Mouse (Mus musculus) CH12.LX (cell line): ENCODE data around the gene Corin. TPM values are rescaled to one million over a fixed set of nuclear protein-coding genes. Genes with fewer than 3 reads are reported as not detected.

ENCODE experiments used
- DNase-seq: peaks from one replicate; pipeline ENCODE4 v3.0.0-alpha.2; 2013; ENCODE audit errors: extremely low read depth
- H3K27ac ChIP-seq: 2 replicates; pipeline ENCODE4 v1.5.1; 2012; ENCODE audit warnings: low read depth, mild to moderate bottlenecking, control low read depth, moderate library complexity; ENCODE audit not compliant: insufficient read depth
- H3K27me3 ChIP-seq: replicated peaks from 2 replicates; pipeline ENCODE3; 2012; ENCODE audit warnings: inconsistent platforms
- H3K36me3 ChIP-seq, 2 experiments: replicated peaks in 1 of 2; 2 replicates each; pipeline versions ENCODE3 to v1.6.1; 2012; ENCODE audit warnings: inconsistent platforms in 1 of 2, low read length in 1 of 2, mild to moderate bottlenecking in 1 of 2, mixed read lengths in 1 of 2, moderate library complexity in 1 of 2; ENCODE audit not compliant: control insufficient read depth in 1 of 2, insufficient read depth in 1 of 2
- H3K4me1 ChIP-seq, 2 experiments: 2 replicates each; pipeline ENCODE4 v1.6.1; 2012; ENCODE audit warnings: inconsistent platforms in 1 of 2, moderate library complexity in 1 of 2; ENCODE audit not compliant: insufficient read depth in 2 of 2, control insufficient read depth in 1 of 2
- H3K4me2 ChIP-seq: 2 replicates; pipeline ENCODE4 v1.6.1; 2012; ENCODE audit warnings: low read depth, mild to moderate bottlenecking, control low read depth; ENCODE audit not compliant: poor library complexity, insufficient read depth, severe bottlenecking
- H3K4me3 ChIP-seq, 3 experiments: fragments of 150-350 bp in 1 of 3; sonication (generic) in 1 of 3; replicated peaks in 1 of 3; 2 replicates each; pipeline versions ENCODE3 to v1.5.1; 2011 to 2012; ENCODE audit warnings: low read depth in 2 of 3, low read length in 2 of 3, mild to moderate bottlenecking in 2 of 3, moderate library complexity in 2 of 3, control low read depth in 1 of 3, improper control_type of control experiment in 1 of 3, inconsistent platforms in 1 of 3, mixed read lengths in 1 of 3; ENCODE audit not compliant: poor library complexity in 1 of 3
- H3K79me2 ChIP-seq: replicated peaks from 2 replicates; pipeline ENCODE4 v1.6.1; 2012; ENCODE audit warnings: mild to moderate bottlenecking, moderate library complexity; ENCODE audit not compliant: control insufficient read depth, poor library complexity, insufficient read depth, severe bottlenecking; ENCODE audit errors: extremely low read depth
- H3K9ac ChIP-seq: 2 replicates; pipeline ENCODE4 v1.6.1; 2012; ENCODE audit warnings: low read depth, mild to moderate bottlenecking, control low read depth, moderate library complexity; ENCODE audit not compliant: insufficient read depth
- H3K9me3 ChIP-seq: replicated peaks from 2 replicates; pipeline ENCODE3; 2012; ENCODE audit warnings: low read length, inconsistent platforms, mixed read lengths
- CHD1 ChIP-seq: IDR thresholded peaks from 2 replicates; pipeline ENCODE4 v1.6.1; 2012; ENCODE audit warnings: low read depth, low read length, improper control_type of control experiment, inconsistent platforms
- CHD2 ChIP-seq: IDR thresholded peaks from 2 replicates; pipeline ENCODE4 v1.6.1; 2011; ENCODE audit warnings: low read length, improper control_type of control experiment
- ETS1 ChIP-seq: conservative IDR thresholded peaks from 2 replicates; pipeline ENCODE4 v1.6.1; 2012; ENCODE audit warnings: low read depth, mild to moderate bottlenecking, inconsistent platforms, low read length, improper control_type of control experiment, moderate library complexity
- GABPA ChIP-seq: IDR thresholded peaks from 2 replicates; pipeline ENCODE4 v1.6.1; 2012; ENCODE audit warnings: low read depth, low read length, improper control_type of control experiment, inconsistent platforms; ENCODE audit not compliant: insufficient replicate concordance
- JUND ChIP-seq: conservative IDR thresholded peaks from 2 replicates; pipeline ENCODE4 v1.6.1; 2011; ENCODE audit warnings: low read depth, low read length, improper control_type of control experiment
- MAFK ChIP-seq: IDR thresholded peaks from 2 replicates; pipeline ENCODE4 v1.6.1; 2011; ENCODE audit warnings: low read length, improper control_type of control experiment; ENCODE audit not compliant: insufficient replicate concordance
- MAZ ChIP-seq: IDR thresholded peaks from 2 replicates; pipeline ENCODE4 v1.6.1; 2012; ENCODE audit warnings: low read depth, mild to moderate bottlenecking, inconsistent platforms, low read length, improper control_type of control experiment, moderate library complexity
- MXI1 ChIP-seq: IDR thresholded peaks from 2 replicates; pipeline ENCODE4 v1.6.1; 2011; ENCODE audit warnings: mild to moderate bottlenecking, low read depth, low read length, improper control_type of control experiment
- MYC ChIP-seq: IDR thresholded peaks from 2 replicates; pipeline ENCODE4 v1.6.1; 2011; ENCODE audit warnings: low read depth, mild to moderate bottlenecking, improper control_type of control experiment, low read length
- NELFE ChIP-seq: IDR thresholded peaks from 2 replicates; pipeline ENCODE4 v1.6.1; 2011; ENCODE audit warnings: low read depth, low read length, improper control_type of control experiment
- POLR2A ChIP-seq: IDR thresholded peaks from 2 replicates; pipeline ENCODE4 v1.6.1; 2011; ENCODE audit warnings: low read depth, mild to moderate bottlenecking, improper control_type of control experiment, low read length
- POLR2AphosphoS2 ChIP-seq: IDR thresholded peaks from 2 replicates; pipeline ENCODE4 v1.6.1; 2011; ENCODE audit warnings: low read depth, low read length, improper control_type of control experiment
- RAD21 ChIP-seq: IDR thresholded peaks from 2 replicates; pipeline ENCODE4 v1.6.1; 2011; ENCODE audit warnings: low read depth, mild to moderate bottlenecking, low read length, improper control_type of control experiment, moderate library complexity
- RCOR1 ChIP-seq: conservative IDR thresholded peaks from 2 replicates; pipeline ENCODE4 v1.6.1; 2012; ENCODE audit warnings: low read depth, mild to moderate bottlenecking, inconsistent platforms, low read length, improper control_type of control experiment
- SIN3A ChIP-seq: IDR thresholded peaks from 2 replicates; pipeline ENCODE4 v1.6.1; 2012; ENCODE audit warnings: low read length, improper control_type of control experiment, inconsistent platforms
- SMC3 ChIP-seq: IDR thresholded peaks from 2 replicates; pipeline ENCODE4 v1.6.1; 2011; ENCODE audit warnings: low read depth, low read length, improper control_type of control experiment
- TCF12 ChIP-seq: IDR thresholded peaks from 2 replicates; pipeline ENCODE4 v1.6.1; 2014; ENCODE audit warnings: low read depth, mild to moderate bottlenecking, inconsistent platforms, low read length, improper control_type of control experiment
- UBTF ChIP-seq: IDR thresholded peaks from 2 replicates; pipeline ENCODE4 v1.6.1; 2012; ENCODE audit warnings: low read depth, mild to moderate bottlenecking, inconsistent platforms, low read length, improper control_type of control experiment, moderate library complexity
- USF1 ChIP-seq: IDR thresholded peaks from 2 replicates; pipeline ENCODE4 v1.6.1; 2014; ENCODE audit warnings: low read depth, mild to moderate bottlenecking, inconsistent platforms, low read length, improper control_type of control experiment
- ZKSCAN1 ChIP-seq: IDR thresholded peaks from 2 replicates; pipeline ENCODE4 v1.6.1; 2012; ENCODE audit warnings: low read depth, inconsistent platforms, low read length, improper control_type of control experiment, borderline replicate concordance
- ZNF384 ChIP-seq: IDR thresholded peaks from 2 replicates; pipeline ENCODE4 v1.6.1; 2012; ENCODE audit warnings: low read depth, low read length, improper control_type of control experiment, inconsistent platforms
- dilution Hi-C: fragments of 300-500 bp; cut with MboI; formaldehyde crosslinking; loops from 2 replicates; pipeline ENCODE4 v1.14.3; 2020; ENCODE audit warnings: low sequenced_read_pairs; ENCODE audit not compliant: extremely low pct_unique_long_range_greater_than_20kb, extremely low pct_ligation_motif_present
- in situ Hi-C: fragments of 300-500 bp; cut with MboI; formaldehyde crosslinking; loops from 3 replicates; pipeline ENCODE4 v1.14.3; 2019; ENCODE audit warnings: low sequenced_read_pairs, low pct_ligation_motif_present, low pct_unique_long_range_greater_than_20kb, mixed read lengths
- polyA plus RNA-seq: library from polyadenylated mRNA; unstranded; fragments of >175 nt; gene quantifications from 2 replicates; pipeline ENCODE4 v1.2.1, GENCODE M21; 2012; ENCODE audit warnings: low read depth; ENCODE audit not compliant: insufficient read length
- total RNA-seq, 2 experiments: library from RNA; depleted of rRNA; stranded (reverse); fragments of 300-350 nt in 1 of 2; fragments of >200 nt in 1 of 2; gene quantifications; 2 replicates each; pipeline ENCODE4 v1.2.3; 2012 to 2014

The Corin gene
- total and polyA plus RNA-seq, 3 experiments: not detected

DNA sequence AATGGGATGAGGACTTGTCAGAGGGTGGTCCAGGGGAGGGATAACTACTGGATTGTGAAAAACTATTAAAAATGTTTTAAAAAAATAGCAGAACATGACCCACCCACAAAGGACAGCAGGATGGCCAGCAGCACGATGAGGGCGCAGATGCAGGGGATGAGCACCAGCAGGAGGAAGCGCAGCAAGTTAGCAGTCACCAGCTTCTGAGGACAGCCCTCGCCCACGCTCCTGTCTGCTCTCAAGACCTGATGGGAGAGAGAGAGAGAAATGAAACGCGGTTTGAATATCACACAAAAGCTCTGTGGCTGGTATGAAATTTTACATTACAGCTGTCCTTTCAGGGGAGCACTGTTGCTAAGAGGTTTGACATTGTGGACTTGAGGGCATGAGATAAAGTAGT, 32.5 kb downstream of the Corin start:
- H3K9ac ChIP-seq: no peak overlapping the region
- H3K27me3 ChIP-seq: no peaks in the 10 kb centered on the region
- H3K4me2 ChIP-seq: no peak overlapping the region
- no peak overlapping the region for H3K27ac ChIP-seq
- dilution Hi-C loops (no loop called here), in situ Hi-C loops (no loop called here)
- H3K79me2 ChIP-seq: no peaks in the 10 kb centered on the region
- H3K4me3 ChIP-seq: no peak overlapping the region
- H3K4me1 ChIP-seq: no peaks in the 10 kb centered on the region
- TF ChIP-seq TCF12 (no peak), ZKSCAN1 (no peak), MYC (no peak), ZNF384 (no peak), POLR2A (no peak)
- DNase-seq: no peak
- H3K9me3 ChIP-seq: no peaks in the 10 kb centered on the region
- no peaks in the 10 kb centered on the region for H3K36me3 ChIP-seq

DNA sequence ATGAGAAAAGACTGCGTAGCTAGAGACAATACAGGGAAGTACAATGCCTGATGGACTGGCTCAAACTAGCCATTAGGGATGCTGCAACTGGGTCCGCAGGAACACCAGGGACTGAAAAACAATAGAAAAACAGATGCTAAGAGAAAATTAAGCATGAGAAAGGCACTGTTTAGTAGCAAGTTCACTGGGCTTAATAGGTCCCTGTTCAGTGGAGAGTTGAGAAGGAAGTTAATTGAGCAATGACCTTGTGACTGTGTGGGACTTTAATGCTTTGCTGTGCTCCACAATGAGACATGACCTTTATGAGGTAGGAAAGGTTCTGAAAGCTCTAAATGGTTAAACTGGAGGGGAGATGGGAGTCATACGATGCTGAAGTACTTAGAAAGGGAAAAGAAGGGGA, 39.3 kb downstream of the Corin start:
- dilution Hi-C loops: no loop called here
- TF ChIP-seq POLR2A (no peak), NELFE (no peak), POLR2AphosphoS2 (no peak), ZKSCAN1 (no peak), JUND (no peak), CHD1 (no peak), CHD2 (no peak), MXI1 (no peak), ETS1 (no peak), GABPA (no peak), SMC3 (no peak), UBTF (no peak), RCOR1 (no peak), RAD21 (no peak), SIN3A (no peak), MAFK (no peak), USF1 (no peak), MAZ (no peak)
- no peak for DNase-seq

More for the DNA sequence above, 39.3 kb downstream of the Corin start:
- H3K27ac ChIP-seq: no peak overlapping the region
- H3K9ac ChIP-seq: no peak overlapping the region
- no peaks in the 10 kb centered on the region for H3K79me2 ChIP-seq
- H3K4me1 ChIP-seq: no peaks in the 10 kb centered on the region
- no peaks in the 10 kb centered on the region for H3K9me3 ChIP-seq
- no peaks in the 10 kb centered on the region for H3K36me3 ChIP-seq
- H3K4me3 ChIP-seq: no peak overlapping the region
- in situ Hi-C loops: no loop called here
- no peak overlapping the region for H3K4me2 ChIP-seq
- H3K27me3 ChIP-seq: no peaks in the 10 kb centered on the region
